Mouse (Mus musculus) urinary bladder, postnatal 14 days (tissue): ENCODE results near the gene Rsu1.
"Not testable (repeated sequence)": the region's sequence is repeated elsewhere in the genome, so short reads cannot be mapped to it uniquely, and the experiment has no call there.

Experiments used
- DNase-seq: peaks from one replicate; pipeline ENCODE4 v3.0.0; 2021; ENCODE audit warnings: low spot score

Gene Rsu1

DNA sequence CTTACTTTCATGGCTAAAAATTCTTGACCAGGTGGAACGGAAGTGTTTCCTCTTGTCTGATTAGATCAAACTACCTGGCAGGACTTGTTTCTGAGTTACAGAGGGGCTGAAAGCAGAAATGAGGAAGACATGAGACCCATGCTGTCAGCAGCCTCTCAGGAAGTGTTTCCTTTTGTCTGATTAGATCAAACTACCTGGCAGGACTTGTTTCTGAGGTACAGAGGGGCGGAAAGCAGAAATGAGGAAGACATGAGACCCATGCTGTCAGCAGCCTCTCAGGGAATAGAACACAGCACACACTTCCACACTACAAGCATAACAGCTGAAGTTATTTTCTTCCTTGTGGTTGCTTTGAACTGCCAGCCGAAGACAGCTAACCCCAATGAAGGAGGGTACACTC, 46.7 kb downstream of the Rsu1 start:
- no peak for DNase-seq

DNA sequence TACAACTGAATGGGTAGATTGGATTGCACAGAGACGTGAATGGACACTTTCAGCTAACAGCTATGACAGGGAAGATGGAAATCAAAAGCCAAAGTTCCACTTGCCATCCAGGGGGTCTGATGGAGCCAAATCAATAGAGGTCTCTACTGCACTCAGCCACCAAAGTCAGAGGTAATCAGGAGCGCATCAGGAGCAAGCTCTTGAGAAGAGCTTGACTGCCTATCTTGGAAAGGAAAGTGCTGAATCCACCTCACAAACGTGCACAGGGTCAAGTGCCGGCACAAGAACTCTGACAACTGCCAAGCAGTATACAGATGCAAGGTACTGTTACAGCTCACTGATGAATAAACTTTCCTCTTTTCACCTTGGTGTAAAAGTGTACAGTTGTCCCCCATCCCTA, 47.8 kb downstream of the Rsu1 start:
- no peak for DNase-seq

DNA sequence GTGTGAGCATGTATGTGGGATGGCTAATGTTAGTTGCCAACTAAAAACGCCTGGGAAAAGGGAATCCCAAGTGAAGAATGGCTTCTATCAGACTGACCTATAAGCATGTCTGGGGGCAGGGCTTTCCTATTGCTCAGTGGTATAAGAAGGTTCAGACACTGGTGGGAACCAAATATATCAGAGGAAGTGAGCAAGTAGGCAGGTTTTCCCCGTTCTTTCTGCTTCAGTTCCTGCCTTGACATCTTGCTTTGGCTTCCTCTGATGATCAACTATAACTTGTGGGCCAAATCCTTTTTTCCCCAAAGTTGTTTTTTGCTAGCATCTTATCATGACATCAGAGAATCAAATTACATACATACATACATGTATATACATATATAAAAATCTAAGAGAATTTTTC, 51.1 kb downstream of the Rsu1 start:
- no peak for DNase-seq

DNA sequence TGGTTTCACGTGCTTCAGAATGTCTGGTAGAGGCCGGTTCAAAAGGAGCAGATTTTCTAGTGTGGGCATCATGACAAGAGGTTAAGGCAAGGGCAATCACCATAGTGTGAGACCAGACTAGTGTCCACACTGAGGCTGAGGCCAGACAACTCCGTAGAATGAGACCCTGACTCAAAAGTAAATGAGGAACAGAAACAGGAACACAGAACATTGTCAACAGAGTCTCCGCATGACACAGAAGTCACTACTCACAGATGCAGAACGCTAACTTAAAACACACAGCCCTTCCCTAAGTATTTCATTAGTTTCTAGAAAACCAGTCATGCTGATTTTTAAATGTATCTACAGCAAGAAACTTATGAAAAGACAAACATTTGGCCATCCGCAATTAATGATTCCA, 53.1 kb downstream of the Rsu1 start:
- DNase-seq = no peak

DNA sequence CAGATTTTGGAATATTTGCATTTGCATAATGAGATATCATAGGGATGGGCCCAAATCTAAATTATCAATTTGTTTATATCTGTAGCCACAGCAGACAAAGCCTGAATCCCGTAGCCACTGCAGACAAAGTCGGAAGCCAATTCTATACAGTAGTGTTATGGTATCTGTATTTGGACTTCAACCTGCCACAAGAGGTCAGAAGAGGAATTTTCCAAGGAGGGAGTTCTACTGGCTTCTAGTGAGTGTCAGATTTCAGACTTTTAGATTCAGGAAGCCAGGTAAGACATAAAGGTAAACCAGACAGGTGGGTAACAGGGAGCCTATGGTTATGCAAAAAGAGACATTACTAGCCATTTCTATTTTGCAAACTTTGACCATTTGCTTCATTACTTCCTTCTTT, 64.4 kb downstream of the Rsu1 start:
- no peak for DNase-seq

DNA sequence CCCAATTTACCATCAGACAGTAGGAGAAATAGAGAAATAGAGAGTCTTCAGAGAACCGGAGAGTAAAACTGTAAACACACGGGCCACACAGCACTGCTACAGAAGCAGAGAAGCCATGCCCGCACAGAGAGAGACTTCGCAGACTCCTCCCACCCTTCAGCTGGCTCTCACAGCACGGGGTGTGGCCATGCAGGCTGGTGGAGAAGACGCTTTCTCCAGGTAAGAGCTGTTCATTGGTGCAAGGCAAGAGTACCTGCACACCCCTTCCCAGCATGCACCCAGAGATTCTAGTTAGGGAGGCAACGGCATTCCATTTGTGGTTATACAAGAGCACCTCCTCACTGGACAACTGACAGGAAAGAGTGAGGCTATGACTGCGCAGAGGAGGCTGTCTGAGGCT, 64.8 kb downstream of the Rsu1 start:
- DNase-seq = no peak

DNA sequence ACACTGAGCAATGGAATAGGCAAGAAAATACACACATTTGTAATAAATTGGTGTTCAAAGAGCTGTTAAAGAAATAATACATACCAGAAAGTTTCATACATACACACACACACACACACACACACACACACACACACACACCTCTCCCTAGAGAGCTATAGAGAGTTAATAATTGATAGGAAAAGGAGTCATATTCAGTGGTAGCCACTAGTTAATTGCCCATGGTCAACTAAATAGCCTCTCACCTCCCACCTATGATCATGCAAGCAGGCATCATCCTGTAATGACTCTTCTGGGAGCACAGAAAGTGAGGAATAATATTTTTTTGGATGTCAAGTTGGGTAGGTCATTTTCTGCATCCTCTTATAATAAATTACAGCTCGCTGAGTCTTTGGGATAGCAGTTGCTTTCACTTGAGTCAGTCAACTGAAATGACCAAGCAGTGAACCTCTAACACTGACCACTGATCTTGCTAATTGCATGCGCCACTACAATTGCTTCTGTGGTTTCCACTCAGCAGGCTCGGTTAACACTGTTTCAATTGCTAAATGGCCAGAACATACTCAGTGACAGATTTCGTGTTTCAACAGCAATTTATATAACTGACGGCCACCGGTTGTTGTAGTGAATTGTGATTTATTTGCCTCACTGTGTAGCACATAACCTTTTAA, 68.3 kb downstream of the Rsu1 start:
- DNase-seq = no peak

DNA sequence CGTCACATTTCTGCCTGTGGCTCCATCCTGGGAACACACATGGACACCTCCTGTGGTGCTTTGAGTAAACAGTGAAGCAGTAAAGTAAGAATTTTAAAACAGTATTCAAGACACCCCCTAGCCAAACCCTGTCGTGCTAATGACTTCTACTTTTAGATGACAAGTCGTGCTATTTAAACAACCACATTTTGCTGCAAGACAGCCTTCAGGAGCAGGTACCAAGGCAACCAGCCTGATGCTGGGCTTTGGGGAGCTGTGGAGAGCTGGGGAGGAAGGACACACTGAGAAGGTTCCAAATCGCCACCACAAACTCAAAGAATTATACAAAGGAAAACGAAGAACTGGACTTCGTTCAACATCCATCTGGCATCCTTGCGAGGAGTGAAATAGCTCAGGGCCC, 71.5 kb downstream of the Rsu1 start:
- no peak for DNase-seq

DNA sequence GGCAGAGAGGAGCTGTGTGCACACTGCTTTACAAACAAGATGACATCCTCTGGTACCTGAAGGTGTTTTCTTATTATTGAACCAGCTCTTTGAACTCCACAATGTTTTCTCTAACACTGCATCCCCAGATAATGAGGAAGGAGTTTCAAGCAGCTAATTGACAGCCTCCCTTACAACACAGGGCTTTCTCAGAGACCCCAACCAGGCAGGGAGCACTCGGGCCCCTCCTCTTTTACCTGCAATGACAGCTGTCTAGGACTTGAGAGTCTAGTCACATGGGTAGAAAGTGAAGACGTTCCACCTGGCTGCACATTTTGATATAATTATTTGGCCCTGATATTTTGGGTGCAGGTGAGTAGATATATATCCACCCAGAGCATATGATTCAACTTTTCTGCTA, 72.2 kb downstream of the Rsu1 start:
- no peak for DNase-seq

DNA sequence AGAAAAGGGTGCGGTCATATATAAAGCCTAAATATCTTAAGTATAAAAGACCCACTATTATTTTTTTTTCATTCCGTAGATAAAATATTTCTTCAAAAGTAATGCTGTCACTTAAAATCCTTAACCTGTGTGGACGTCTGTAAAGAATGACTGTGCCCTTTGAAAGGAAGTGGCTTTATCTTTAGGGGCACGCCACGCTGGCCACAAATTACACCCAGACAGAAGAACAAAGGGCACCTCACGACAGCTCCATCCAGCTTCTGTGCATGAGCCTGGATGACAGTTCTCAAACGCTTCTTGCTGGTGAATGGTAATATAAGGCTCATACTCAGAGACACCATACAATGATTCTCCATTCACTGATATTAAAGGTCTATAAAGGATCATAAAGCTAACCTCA, 75.7 kb downstream of the Rsu1 start:
- DNase-seq = no peak

DNA sequence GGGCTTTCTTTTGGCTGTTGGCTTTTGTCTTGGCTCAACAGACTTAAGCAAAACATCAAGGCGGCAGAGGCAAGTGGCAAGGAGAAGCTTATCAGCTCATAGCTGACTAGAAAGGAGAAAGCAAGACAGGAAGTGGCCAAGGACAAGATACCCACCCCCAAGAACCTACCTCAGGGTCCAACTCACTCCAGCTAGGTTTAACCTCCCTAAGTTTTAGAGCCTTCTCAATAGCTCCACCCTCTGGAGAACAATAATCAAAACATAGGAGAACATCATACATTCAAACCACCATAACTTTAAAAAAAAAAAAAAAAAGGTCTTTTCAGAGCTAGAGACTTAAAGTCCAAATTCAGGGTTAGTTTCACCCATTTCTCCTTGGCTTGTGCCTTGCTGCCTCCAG, 79.1 kb downstream of the Rsu1 start:
- no peak for DNase-seq

DNA sequence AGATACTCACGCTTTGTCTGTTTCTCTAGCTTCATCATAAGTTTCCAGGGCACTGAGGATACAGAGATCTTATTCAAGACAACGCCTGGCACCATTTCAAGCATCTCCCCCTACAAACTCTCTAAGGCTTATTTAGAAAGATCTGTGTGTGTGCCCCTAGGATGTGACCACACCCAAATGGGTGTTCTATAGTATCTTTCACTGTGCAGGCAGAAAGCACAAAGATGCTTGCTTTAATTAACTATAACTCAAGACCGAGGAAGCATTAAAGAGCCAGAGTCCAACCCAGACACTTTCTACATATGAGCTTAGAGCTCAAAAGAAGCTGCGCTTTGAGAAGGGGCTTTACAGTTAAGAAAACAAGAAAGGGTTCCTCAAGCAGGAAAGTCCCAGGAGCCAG, 80.4 kb downstream of the Rsu1 start:
- DNase-seq = no peak

DNA sequence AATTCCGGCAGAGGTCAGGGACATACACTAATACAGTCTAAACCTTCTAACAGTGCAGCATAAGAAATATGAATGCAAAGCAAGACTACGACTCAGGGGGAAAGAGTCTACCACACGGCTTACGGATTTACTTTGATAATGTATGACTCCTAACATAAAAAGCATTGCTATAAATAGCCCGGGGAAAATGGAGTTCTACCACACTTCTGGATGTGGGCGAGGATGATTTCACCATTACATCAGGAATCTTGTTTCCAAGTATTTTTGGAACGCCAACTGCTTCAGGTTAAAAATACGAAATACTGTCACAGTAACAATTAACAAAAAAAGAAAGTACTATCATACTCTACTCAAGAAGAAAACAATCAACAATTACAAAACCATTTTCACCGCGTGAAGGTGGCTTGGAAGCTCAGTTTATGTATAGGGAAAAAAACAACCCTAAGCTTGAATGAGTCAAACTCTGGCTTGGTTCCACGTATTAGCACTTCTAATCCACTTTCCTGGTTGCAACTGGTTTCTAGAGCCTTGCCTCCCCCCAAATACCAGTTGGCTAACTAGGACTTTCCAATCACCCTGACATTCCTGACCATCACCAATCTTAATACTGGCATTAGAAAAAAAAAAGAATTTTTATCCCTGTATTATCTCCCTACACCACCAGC, 82.3 kb downstream of the Rsu1 start:
- DNase-seq = no peak

DNA sequence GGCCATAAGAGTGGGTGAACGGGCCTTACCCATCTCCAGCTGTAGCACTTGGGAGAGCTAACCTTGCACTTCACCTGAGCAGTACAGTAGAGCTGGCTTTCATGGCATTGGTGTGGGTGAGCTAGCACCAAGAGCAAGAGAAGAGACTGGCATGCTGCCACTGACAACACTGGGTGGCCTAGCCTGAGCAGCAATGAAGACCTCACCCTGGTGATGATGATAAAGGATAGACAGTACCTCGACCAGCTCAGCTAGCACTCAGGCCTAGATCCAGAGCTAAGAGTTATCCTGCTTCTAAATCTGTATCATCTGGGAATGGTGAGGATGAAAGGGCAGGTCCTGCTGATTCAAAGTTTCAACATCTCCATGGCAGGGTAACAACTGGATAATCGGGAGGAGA, 88.1 kb downstream of the Rsu1 start:
- no peak for DNase-seq

DNA sequence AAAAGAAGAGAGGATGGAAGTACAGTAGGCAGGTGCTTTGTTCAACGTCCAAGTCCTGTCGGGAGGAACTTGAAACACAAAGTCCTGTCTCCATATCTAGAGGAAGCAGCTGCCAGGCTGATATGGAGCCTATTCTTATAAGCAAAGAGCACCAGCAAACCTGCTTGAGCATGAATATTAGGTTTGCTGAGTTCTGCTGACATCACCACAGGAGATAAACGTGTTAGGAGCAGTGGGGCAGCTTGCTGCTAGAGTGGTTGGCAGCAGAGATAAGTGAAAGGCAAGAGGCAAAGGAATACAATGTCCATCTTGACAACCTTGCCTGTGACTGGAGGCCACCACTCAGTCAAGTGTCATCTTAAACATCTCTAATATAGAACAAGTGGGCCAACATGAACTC, 89.3 kb downstream of the Rsu1 start:
- DNase-seq = not testable (repeated sequence)

DNA sequence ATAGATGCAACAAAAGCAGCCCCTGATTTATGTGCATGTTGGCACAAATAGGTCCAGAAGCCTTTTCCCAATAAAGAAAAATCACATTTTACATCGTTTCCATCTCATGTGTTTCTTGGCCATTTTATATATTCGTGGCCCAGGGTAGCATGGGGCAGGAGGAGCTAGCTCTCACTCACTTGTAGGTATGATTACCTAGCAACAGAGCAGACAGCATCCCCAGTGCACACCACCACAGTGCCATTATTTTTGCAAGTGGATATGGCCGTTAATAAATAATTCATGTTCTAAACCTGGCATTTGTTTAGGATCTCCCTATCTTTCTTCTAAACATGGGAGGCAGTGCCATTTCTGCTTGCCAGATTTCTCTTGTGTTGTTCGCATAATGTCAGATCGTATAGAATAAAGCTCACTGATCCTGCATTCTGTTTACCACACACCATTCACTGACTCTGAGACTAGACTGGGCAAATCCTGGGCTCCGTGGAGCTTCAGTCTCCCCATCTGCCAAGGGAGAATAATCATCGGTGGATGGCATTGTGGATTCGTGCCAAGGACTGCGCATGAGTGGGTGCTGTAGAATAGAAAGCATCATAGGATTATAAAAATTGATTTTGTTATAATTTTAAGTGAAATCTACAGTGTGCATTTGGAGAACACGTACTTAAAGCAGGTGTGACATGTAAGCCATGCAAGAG, 93.4 kb downstream of the Rsu1 start:
- no peak for DNase-seq

DNA sequence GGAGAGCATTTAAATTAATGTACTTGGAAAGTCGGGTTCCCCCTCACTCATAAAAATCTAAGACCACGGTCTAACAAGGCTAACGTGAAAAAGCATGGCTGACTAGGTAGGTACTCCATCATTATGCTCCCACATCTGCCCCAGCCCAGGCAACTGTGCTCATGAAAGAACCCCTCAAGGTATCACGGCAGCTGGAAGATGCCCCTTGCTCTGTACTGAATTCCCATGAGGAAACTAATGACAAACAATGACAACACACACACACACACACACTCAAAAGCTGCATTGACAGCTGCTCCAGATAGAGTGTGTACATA, 95.0 kb downstream of the Rsu1 start:
- no peak for DNase-seq

DNA sequence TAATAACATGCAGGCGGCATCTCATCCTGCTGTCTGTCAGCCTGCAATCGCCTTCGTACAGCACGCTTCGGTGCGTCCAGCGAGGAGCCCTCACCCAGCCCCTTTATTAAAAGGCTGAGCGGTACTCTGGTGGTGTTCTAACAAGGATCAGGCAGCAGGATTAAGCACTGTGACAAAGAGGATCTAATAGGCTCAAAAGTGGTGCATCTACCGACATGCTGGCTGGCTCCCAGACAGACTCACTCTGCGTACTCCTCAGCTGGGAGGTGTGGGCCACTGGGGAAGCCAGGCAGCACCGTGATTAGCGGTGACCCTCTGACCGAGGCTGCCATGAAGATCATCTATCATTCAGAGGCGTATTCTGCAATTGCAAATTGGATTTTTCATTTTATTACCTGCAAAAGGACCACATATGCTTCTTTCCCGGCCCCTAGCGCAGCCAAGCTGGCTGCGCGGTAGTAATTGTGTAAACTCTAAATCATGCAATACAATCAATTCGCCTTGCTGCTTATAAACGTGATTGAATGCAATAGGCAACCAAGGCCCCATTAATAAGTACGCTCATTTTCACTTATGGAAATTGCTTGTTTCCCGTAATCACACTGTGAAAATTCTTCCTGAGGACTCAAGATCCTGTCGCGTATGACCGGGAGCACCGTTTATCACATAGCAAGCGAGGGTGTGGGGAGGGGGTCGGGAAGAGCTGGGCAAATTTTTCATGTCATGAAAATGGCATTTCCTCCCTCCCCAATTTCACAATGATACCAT, 95.5 kb downstream of the Rsu1 start:
- no peak for DNase-seq

DNA sequence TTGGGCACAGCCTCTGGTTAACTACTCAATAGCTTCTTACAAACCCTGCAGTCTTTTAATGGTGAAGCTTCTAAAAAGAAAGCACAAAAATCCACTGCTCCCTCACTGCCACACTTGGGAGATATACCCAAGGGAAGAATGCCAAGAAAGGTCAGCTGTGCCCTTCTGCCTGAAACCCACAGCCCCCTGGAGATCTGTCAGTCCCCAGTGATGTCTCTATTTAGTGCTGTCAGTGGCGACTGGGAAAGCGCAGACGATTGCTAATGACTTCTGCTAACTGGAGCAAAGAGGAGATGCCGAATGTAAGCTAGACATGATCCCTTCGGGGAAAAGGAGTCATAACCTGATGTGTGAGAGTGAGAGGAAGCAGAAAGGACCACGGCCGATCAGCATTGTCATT, 96.8 kb downstream of the Rsu1 start:
- DNase-seq = no peak

DNA sequence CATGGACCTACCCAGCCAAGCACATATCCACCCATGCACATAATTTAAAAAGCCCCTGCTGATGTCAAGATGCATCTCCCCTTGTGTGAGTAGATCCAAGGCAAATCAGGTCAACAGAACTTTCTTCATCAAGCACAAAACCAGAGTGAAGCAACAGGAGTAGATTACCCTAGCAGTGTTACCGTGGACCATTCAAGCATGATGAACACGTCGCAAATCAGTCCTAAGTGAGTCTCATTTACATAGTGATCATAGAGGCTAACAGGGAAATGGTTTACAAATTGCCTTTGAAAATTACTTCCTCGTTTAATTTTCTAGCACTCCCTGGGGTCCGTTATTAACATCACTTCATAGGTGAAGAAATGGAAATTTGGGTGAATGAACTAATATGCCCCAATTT, 100.6 kb downstream of the Rsu1 start:
- DNase-seq = no peak

DNA sequence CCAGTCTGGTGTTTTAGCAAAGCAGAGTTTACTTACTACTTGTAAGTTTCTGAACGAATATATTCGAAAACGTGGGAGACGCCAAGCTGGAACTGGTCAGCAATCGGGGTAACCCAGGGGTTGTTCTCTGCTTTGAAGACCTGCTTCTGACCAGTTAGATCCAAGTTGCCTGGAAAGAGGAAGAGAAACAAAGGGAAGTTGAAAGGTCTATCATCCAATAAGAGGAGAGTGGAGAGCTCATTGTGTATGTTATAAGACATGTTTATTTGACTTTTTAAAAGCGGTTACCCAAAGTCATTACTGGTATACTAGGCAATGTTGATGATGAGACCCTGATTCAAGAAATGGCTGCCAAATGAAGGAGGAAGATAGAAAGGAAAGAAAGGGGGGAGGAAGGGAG, 101.3 kb downstream of the Rsu1 start:
- no peak for DNase-seq

DNA sequence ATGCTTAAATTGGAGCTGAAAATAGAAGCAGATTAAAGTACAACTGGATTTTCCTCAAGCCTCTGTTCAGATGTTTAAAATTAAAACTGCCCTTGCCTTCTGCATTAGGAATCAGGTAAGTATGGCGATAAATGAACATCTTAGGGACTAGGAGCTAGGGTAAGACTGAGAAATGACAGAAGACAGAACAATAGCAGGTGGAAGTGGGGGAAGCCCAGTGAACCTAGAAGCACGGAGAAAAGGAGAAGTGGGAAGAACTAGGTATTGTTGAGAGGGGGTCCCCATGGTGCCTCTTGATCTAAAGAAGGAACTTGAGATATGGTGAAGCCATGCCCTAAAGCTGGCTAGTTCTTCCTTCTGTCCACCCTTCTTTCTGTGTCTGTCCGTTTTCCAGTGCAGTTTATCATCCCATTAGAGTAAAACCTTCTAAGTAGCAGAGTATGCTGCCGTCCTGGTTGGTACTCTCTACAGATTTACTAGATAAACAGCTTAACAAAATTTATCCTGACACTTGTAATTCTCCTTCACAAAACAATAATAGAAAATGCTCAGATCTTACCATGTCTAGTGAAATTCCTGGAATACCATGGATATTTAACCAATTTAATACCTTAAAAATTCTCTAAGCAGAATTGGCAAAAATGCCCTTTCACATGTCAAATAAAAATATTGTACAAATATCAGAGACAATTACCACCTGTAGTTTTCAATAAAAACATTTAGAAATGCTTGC, 101.9 kb downstream of the Rsu1 start:
- no peak for DNase-seq
